Mouse (Mus musculus): ENCODE measurements at regions not wholly inside any gene's neighbourhood (a gene's known extent, or its start where the extent isn't known, plus 50 kb on each side); places are given as distances from the start of the nearest gene placed in this dataset.

GRCm38 (mm10) chr8:92518486-92518885, 155.6 kb upstream of the Irx6 start:
- no peak for DNase-seq (ENCODE audit: low spot score)

GRCm38 (mm10) chr8:92522519-92522918, 151.6 kb upstream of the Irx6 start:
- DNase-seq (ENCODE audit: low spot score) = no peak

GRCm38 (mm10) chr8:92529756-92530155, 144.3 kb upstream of the Irx6 start:
- no peak for DNase-seq (ENCODE audit: low spot score)

DNA sequence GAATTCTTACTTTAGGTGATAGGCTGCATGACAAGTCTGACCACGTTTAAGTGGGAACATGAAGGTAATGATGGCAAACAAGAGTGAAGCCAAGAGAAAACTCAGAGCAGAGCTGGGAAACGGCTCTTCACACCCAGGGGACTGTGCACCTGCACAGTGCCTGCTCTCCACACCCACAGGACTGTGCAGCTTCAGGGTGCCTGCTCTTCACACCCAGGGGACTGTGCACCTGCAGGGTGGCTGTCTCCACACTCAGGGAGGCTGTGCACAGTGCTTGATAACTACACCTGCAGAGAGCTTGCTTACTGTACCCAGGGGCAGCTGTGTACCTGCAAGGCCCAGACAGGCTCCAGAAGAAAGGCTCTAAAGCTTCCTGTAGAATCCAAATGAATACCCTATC, 133.5 kb upstream of the Irx6 start:
- no peak for DNase-seq (ENCODE audit: low spot score)

DNA sequence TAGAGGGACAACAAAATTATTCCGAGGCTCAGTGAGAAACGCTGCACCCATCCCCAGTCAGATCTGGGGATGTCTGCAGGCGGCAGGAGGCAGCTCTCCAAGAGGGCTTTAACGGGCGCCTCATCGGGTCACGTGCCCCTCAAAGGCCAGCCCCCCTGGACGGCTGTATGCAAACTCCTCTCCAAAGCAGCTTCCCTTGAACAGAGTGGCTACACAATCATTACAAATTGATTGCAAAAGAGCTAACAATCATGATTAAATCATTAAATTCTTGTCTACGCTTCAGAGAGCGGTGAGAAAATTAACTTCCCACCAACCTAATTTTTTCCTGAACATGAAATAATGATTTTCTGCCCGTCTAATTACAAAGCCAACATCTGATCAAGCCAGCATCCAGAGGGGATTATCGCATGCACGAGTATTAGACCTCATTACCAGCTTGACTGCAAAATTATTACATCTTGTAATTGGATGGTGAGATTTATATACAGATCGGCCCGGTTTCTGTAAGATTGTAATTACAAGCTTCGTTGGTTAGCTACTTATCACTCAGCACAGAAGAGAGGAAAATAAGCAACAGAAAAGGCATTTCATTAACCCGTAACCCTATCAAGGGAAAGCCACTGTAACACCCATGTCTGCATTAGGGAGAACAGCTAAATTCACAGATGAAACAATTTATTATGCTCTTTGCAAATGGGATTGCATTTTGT, 128.6 kb upstream of the Irx6 start:
- no peak for DNase-seq (ENCODE audit: low spot score)

DNA sequence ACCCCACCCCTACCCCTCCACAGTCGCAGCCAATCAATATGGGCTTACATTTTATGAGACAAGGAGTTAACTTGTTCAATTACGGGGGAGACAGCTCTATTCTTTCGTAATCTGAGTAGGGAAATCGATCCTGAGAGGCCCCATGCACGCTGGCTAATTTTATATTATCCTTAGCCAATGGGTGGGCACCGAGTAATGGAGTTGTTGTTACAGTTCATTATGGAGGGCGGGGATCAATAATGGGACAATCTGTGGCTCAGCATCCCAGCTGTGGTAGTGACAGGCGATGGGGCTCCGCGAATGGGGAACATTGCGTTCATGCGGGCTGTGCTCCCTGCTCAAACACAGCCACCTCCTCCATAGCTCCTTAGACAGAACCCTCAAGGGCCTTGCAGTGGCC, 118.9 kb upstream of the Irx6 start:
- DNase-seq (ENCODE audit: low spot score) = no peak

GRCm38 (mm10) chr8:92555631-92556030, 118.5 kb upstream of the Irx6 start:
- DNase-seq (ENCODE audit: low spot score) = no peak

- DNase-seq (ENCODE audit: low spot score) = no peak
Measured at GRCm38 (mm10) chr8:92562471-92562870, 111.6 kb upstream of the Irx6 start.

- no peak for DNase-seq (ENCODE audit: low spot score)
Measured at GRCm38 (mm10) chr8:92562962-92563361, 111.1 kb upstream of the Irx6 start.

DNA sequence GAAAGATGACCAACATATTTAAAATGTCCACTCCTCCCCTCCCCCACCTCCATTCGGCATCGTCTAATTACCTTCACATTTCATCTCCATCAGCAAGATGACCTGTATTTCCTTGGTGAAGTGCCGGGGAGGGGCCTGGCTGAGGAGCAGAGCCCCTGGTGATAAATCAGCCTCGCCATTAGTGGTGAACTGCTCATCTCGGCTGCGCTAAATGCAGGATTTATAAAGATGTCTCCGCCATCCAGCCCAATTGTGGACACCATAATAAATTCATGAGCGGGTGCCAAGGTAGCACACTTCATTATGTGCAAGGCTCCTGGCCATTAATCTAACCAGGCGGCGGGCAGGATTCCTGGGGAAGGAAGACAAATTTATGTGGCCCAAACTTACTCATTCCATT, 104.4 kb upstream of the Irx6 start:
- no peak for DNase-seq (ENCODE audit: low spot score)

DNA sequence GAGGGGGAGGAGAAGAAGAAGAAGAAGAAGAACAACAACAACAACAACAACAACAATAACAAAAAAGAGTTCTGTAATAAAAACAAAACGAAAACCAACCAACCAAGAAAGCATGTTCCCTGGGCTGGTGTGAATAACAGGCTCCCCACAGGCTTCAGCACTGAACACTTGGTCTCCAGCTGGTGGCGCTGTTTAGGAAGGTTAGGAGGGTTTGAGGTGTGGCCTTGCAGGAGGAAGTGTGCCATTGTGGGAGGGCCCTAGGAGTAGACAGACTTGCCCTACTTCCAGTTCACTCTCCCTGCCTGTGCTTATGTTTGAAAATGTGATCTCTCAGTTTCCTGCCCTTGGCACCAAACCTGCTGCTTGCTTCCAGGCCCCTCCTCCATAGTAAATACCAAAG, 94.6 kb upstream of the Irx6 start:
- DNase-seq (ENCODE audit: low spot score) = no peak

- DNase-seq (ENCODE audit: low spot score) = no peak
Measured at GRCm38 (mm10) chr8:92581051-92581450, 93.0 kb upstream of the Irx6 start.

DNA sequence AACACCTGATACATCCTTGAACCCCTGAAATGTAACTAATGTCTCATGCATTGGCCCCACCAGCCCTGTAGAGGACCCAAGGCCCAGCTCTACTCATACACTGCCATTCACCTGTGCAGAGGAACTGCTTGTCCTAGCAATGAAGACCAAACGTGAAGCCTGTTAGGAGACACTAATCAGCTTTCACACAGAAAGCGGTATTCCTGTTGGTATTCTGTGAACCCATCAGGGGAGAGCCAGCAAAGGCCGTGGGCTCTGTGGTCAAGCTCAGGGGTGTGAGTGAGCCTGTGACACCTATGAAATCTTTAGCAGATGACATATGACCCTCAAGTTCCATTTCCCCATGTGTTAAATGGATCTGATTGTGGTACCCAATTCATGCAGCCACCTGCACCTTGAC, 73.3 kb upstream of the Irx6 start:
- DNase-seq (ENCODE audit: low spot score) = no peak

GRCm38 (mm10) chr8:92602973-92603372, 71.1 kb upstream of the Irx6 start:
- no peak for DNase-seq (ENCODE audit: low spot score)

GRCm38 (mm10) chr8:92605631-92606030, 68.5 kb upstream of the Irx6 start:
- no peak for DNase-seq (ENCODE audit: low spot score)

- DNase-seq (ENCODE audit: low spot score) = no peak
Measured at GRCm38 (mm10) chr8:92607604-92608003, 66.5 kb upstream of the Irx6 start.

- DNase-seq (ENCODE audit: low spot score) = no peak
Measured at GRCm38 (mm10) chr8:92609908-92610307, 64.2 kb upstream of the Irx6 start.

GRCm38 (mm10) chr8:92610487-92611059, 63.5 kb upstream of the Irx6 start:
- DNase-seq (ENCODE audit: low spot score) = no peak

- DNase-seq (ENCODE audit: low spot score) = no peak
Measured at GRCm38 (mm10) chr8:92613486-92613885, 60.6 kb upstream of the Irx6 start.

- DNase-seq (ENCODE audit: low spot score) = no peak
Measured at GRCm38 (mm10) chr8:92616341-92617115, 57.6 kb upstream of the Irx6 start.

GRCm38 (mm10) chr8:92618281-92618680, 55.8 kb upstream of the Irx6 start:
- DNase-seq (ENCODE audit: low spot score) = no peak

All from urinary bladder, postnatal 14 days (tissue).